Mouse (Mus musculus) B cell, adult 2 months (primary cell): ENCODE measurements around the gene Dhrs2.

ENCODE experiments used
- DNase-seq, 2 experiments: peaks; one replicate each; pipeline ENCODE4 v3.0.0; 2022

The Dhrs2 gene

DNA sequence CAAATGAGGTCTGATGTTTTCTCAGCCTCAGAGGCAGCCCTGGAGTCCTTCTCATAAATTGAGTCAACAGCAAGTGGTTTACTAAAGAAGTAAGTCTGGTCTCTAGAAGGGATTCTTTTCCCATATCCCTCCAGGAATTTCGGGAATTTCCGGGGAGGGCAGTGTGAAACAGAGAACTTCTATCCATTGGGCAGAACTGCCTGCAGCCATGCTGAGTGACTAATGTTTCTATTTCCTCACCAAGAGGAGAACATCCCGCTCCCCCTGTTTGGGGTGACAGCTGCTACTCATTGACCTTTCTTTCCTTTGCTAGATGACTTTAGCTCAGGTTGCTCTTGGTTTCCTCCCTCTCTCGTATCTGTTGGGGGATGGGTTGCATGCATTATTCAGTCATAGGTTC, 31.8 kb downstream of the Dhrs2 start:
- no peak for DNase-seq

DNA sequence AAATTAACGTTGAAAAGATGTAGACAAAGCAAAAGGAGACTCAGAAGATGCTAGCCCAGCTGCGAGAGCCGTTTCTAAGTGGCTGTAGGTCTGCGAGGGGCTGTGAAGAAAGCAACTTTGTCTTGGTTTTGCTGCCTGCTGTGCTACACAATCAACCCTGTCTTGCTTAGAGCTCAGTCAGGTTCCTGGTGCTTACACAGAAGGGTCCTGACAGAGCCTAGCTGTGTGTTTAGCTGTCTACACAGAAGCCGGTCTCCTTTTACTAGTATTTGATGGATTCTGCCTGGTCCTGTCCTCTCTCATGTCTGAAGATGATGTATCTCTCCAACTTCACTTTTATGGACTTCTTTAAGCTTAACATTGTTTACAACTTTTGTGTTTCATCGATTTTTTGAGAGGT, 33.6 kb downstream of the Dhrs2 start:
- DNase-seq, result no peak

DNA sequence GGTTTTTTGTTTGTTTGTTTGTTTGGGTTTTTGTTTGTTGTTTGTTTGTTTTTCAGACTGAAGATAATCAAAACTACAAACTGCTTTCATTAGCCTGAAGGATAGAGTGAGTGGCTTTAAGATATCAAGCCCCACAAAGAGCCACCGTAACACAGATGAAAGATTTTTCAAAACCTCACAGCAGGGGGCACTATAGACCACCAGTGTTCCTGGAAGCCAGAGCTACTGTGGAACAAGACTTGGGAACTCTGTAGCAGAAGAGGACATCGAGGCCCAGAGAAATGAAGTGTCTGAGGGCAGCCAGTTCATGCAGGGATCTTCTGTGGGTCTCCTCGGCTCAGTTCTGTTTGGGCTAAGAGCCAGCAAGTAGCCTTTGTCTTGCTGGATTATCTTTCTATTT, 49.4 kb downstream of the Dhrs2 start:
- DNase-seq, result peak; percentile 21 to 25

DNA sequence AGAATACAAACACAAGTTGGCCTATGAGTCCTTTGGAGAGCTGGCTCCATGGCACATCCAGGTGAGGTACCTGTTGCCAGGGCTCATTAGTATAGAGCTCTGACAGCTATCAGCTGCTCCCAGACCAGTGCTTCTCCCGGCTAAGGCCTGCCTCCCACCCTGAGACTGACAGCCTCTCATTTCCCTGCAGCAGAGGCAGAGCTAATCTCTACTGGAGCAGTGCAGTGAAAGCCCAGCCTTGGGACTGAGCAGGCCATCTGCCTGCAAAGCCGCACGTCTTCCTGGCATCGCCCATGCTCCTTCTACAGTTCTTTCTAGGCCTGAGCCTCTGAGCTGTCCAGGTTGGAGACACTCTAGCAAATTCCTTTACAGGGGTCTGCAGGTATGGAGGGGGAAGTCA, 51.2 kb downstream of the Dhrs2 start:
- DNase-seq, result no peak

DNA sequence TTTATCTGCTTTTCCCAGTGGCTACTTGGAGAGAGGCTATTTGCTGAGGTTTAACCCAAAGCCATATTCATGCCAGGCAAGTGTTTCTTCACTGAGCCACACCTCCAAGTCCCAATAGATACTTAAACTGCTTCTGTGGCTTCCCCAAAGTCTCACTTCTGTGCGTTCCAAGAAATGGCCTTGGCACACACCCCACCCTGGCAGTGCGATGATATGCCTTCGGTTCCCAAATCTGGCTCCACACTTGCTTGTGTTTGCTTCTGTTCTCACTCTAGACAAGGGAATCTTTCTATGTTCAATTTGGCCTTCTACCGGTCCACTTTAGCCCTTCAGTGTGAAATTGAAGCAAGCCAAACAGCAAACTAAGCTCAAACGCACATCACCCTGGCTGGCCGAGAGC, 53.0 kb downstream of the Dhrs2 start:
- no peak for DNase-seq

DNA sequence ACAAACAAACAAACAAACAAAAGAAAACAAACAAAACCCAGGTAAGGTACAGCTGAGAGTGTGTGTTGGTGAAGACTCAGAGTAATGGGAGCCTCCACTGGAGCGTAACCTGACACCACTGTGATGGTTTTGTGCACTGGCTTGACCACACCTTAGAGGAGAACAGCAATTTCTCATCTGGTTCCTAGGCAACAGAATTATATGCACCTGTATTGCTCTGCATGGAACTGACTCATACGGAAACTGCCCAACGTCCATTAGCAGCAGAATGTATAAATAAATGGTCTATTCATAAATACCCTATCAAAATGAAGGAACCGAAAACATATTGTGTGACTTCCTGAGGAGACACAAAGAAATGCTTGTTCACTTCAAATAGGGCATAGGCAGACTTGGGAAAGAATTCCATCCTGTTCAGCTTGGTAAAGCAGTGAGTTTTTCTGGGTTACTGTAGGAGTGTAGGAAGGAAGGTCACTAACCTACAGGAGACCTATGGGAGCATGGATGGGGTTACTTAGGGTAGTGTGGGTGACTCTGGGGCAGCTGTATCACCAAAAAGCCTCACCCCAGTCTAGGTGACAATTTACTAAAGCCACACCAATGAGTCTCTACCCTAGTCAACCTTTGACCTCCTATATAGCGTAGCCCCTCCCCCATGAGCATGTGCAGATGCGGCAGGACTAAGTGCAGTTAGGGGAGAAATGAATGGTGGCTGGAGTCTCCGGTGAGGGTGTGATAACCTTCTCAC, 57.7 kb downstream of the Dhrs2 start:
- no peak for DNase-seq
